In genomic region chr5:20417348-20417747, GRCm38 (mm10) we compare ENCODE assay signal across 27 mouse cellular contexts.
"Had no signal": no experiment of that assay in that cellular context is flagged by ENCODE, and none has a peak within 500 bp of the region (broad histone marks: within the 10 kb centered on the region; RNA-seq: fewer than 3 reads in every experiment).

No protein-coding gene starts in this region.

- H3K4me2 ChIP-seq: heart, embryonic 12.5 days; hindbrain, embryonic 12.5 days; hindbrain, embryonic 14.5 days; intestine, embryonic 15.5 days; kidney, embryonic 15.5 days; limb, embryonic 12.5 days; liver, embryonic 11.5 days; liver, embryonic 13.5 days; liver, embryonic 15.5 days had no signal

- H3K27ac ChIP-seq: heart, embryonic 10.5 days; hindbrain, embryonic 10.5 days; hindbrain, embryonic 12.5 days; hindbrain, embryonic 14.5 days; intestine, embryonic 15.5 days; kidney, embryonic 15.5 days; kidney, postnatal 0 days; layer of hippocampus, adult 2 months; left cerebral cortex, adult 2 months; limb, embryonic 10.5 days; limb, embryonic 12.5 days; liver, embryonic 13.5 days; liver, embryonic 15.5 days had no signal

- H3K9me3 ChIP-seq: heart, embryonic 10.5 days; heart, embryonic 12.5 days; hindbrain, embryonic 10.5 days; hindbrain, embryonic 12.5 days; intestine, embryonic 15.5 days; kidney, embryonic 15.5 days; limb, embryonic 10.5 days; limb, embryonic 12.5 days; liver, embryonic 13.5 days; liver, embryonic 15.5 days had no signal

- H3K36me3 ChIP-seq: heart, embryonic 10.5 days; heart, embryonic 12.5 days; hindbrain, embryonic 10.5 days; hindbrain, embryonic 12.5 days; intestine, embryonic 15.5 days; kidney, embryonic 15.5 days; limb, embryonic 10.5 days; limb, embryonic 12.5 days; liver, embryonic 13.5 days; liver, embryonic 15.5 days had no signal

- H3K4me3 ChIP-seq: heart, embryonic 10.5 days; heart, embryonic 12.5 days; hindbrain, embryonic 10.5 days; hindbrain, embryonic 12.5 days; intestine, embryonic 15.5 days; kidney, embryonic 15.5 days; layer of hippocampus, adult 2 months; left cerebral cortex, adult 2 months; limb, embryonic 10.5 days; limb, embryonic 12.5 days; liver, embryonic 13.5 days; liver, embryonic 15.5 days had no signal

- ATAC-seq: hindbrain, embryonic 16.5 days; inflammation-experienced regulatory T-cells, adult 6 months; intestine, embryonic 15.5 days had no signal

- H3K9ac ChIP-seq: heart, embryonic 12.5 days; hindbrain, embryonic 12.5 days; hindbrain, embryonic 14.5 days; intestine, embryonic 15.5 days; kidney, embryonic 15.5 days; limb, embryonic 12.5 days; liver, embryonic 13.5 days; liver, embryonic 15.5 days had no signal

- DNase-seq: gastrocnemius, postnatal 14 days; heart, adult 18-20 months; heart, postnatal 10 days; heart, postnatal 4 days; kidney, adult 11 months; kidney, adult 2 months; kidney, adult 9 months; kidney, postnatal 14 days; kidney, postnatal 36 days; liver; liver, embryonic 13.5 days had no signal

- H3K27me3 ChIP-seq: heart, embryonic 12.5 days; hindbrain, embryonic 12.5 days; intestine, embryonic 15.5 days; kidney, embryonic 15.5 days; limb, embryonic 12.5 days; liver, embryonic 13.5 days; liver, embryonic 15.5 days had no signal

- H3K4me1 ChIP-seq: heart, embryonic 10.5 days; heart, embryonic 12.5 days; hindbrain, embryonic 10.5 days; hindbrain, embryonic 12.5 days; intestine, embryonic 15.5 days; kidney, embryonic 15.5 days; limb, embryonic 10.5 days; limb, embryonic 12.5 days; liver, embryonic 13.5 days; liver, embryonic 15.5 days had no signal
